Mouse (Mus musculus) c-Kit-positive CD71-positive TER-119-negative erythroid progenitor cells, embryonic 14.5 days (primary cell): ENCODE measurements around the gene Ep400.
"Not testable (repeated sequence)": the region's sequence is repeated elsewhere in the genome, so short reads cannot be mapped to it uniquely, and the experiment has no call there.

ENCODE experiments used
- DNase-seq: peaks from one replicate; pipeline ENCODE4 v3.0.0-alpha.2; 2013; ENCODE audit warnings: low read depth

Gene Ep400

DNA sequence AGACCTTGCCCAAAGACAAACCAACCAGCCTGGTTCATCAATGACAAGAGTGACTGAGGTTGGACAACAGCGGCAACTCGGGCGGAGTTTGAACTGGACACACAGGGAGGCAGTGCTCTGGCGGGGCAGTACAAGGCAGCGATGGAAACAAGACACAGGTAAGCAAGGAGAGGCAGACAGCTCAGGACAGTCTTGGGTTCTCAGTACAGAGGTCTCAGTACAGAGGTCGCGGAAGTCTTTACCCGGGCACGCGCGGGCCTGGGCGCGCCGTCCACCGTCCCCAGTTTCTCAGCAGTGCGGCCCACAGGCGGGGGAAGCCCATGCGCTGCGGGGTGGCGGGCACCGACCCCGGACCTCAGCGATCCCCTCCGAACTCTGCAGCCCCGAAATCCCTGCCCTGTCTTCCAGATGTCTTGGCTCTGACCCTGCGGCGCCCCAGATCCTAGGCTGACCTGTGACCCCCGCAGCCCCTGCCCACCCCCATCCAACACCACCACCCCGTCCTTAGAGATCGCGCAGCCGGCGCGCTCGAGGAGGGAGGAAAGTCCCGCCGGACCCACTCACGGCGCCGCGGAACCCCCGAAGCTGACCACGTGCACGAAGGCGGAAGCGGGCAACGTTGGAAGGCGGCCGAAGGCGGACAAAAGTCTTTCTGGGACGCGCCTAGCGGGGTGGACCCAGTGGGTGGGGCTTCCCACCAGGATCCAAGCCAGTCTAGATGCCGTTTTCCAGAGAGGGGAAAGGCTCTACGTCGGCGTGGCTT is 9.7 kb upstream of the Ep400 start, which contains the start of gene Pus1:
Gene Pus1 (minus strand): TSS at position 662 of the 763 bp plus-strand sequence.
- peak; percentile 82 for DNase-seq

DNA sequence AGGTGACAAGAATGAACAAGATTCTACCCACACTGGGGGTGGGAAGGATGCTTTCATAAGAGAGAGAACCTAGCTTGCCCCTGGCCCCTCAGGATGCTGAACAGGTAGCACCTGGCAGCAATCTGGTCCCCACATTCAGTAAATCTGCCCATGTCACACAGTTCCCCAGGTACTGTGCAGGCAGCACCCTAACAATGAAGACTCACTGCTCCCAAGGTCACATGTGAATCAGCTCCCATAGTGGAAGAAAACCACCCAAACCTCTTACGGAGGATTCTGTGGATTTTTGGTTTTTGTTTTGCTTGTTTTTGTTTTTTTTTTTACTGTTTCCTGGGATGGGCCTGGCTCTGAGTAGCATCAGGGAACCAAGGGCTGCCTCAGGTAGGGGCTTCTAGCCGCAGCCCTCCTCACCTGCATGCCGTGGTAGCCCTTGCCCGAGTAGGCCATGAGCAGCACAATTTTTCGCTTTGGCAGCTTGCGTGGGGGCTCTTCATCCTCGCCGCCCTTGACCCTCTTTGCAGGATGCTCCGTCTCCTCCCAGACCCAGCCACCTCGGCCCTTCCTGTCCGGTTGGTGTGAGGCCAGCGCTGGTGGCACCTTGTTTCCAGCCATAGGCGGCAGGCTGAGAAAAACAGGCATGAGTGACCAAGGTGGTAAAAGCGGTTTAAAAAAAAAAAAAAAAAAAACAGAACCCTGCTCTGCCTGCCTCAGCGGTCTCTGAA is 8.9 kb upstream of the Ep400 start:
- no peak for DNase-seq

DNA sequence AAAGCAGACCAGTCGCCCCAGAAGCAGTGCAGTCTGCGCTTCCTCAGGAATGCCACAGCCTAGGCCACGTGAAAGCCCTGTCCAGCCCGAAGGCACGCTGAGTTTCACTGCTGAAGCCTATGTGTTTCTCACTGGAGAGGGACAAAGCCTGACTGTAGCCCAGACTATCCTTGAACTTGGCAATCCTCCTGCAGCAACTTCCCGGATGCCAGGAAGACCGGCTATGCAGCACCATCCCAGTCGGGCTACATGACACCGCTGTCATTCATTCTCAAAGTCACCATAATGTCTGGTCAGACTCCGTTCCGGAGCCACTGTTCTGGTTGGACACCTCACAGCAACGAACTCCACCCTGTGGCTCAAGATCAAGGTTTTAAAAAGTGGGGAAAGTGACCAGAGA is 7.7 kb upstream of the Ep400 start:
- no peak for DNase-seq

DNA sequence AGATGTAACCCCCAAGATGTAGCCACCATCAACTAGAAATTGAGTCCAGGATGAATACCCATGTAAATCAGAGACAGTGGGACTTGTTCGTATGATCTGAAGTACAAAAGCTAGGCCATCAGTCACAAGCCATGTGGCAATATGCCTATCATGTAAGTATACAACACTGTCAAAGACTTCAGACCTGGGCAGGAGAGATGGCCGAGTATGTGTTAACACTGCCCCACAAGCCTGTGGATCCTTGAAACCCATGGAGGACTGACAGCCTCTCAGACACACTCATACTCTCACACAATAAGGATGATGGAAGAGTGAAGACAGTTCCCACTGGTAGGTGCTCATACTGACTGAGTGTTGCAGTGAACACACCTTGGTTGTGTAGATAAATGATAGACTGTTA is 5.6 kb upstream of the Ep400 start:
- no peak for DNase-seq

DNA sequence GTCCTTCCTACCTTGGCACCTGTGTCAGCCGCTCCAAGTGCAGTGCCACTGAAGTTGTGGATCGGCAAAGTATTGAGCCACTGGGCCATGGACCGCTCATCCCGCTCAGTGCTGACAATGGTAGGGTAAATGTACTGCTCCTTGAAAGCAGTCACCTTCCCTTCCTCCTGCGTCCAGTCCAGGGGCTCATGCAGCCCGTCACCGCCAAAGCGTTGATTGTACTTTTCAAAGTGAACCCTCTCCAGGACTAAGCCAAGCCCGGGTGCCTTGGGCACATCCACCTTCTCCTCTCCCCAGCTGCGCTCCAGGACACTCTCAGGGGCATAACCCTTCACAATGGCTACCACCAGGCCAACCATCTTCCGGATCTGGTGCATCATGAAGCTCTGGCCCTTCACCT is 4.0 kb upstream of the Ep400 start:
- DNase-seq: no peak

DNA sequence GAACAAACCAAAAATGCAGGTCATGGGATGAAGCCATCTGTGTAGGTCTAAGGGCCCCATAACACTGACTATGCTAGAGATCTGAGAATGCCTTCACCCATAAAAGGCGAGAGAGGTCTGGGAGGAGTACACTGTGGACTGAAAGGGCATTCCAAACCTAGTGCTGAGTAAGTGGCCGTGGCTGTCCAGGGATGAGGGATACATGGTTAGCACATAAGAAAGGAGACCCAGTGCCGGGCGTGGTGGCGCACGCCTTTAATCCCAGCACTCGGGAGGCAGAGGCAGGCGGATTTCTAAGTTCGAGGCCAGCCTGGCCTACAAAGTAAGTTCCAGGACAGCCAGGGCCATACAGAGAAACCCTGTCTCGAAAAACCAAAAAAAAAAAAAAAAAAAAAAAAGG is 2.4 kb upstream of the Ep400 start:
- not testable (repeated sequence) for DNase-seq

DNA sequence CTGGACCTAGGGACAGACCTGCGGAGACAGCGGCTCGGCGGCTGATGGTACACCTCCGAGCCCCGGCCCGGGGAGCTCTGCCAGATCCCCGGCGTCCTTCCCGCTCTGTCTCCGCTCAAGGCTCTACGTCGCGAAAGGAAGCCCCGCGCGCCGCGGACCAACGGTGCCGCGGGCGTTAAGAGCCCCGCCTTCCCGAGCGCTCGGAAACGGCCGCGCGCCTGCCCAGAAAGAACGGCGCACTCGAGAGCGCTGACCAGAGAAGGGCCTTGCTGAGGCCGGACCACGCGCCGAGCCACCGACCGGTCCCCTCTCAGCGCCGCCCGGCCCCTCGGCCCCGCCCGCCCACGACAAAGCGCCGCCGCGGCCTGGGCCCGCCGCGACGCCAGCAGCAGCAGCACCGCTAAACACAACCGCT is 479 bp downstream of the Ep400 start:
- no peak for DNase-seq

DNA sequence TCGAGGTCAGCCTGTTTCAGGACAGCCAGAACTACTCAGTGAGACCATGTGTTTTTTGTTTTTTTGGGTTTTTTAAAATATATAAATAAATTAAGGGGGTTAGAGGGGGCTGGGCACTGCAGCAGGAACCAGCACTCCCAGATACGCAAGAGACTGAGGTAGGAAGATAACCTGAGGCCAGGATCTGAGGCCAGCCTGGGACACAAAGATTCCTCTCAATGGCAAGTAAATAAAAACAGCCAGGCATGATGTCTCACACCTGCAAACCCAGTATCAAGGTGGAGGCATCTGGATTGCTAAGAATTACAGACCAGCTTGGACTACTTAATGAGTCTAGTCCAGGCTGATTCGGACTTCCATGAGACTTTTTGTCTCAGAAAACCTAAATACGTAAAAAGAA is 1.2 kb downstream of the Ep400 start:
- peak; percentile 43 for DNase-seq

DNA sequence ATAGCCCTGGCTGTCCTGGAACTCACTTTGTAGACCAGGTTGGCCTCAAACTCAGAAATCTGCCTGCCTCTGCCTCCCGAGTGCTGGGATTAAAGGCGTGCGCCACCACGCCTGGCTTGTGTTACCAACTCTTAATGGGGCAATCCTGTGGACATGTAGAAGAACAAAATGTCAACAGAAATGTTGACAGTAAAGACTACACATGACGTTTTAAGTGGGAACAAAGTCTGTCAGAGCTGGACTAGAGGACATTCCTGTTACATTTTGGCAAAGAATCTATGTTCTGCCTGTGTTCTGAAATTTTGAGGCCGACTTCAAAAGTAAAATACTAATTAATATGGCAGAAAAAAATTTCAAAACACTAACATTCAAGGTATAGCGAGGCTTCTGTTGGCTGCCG is 6.6 kb downstream of the Ep400 start:
- DNase-seq: no peak

DNA sequence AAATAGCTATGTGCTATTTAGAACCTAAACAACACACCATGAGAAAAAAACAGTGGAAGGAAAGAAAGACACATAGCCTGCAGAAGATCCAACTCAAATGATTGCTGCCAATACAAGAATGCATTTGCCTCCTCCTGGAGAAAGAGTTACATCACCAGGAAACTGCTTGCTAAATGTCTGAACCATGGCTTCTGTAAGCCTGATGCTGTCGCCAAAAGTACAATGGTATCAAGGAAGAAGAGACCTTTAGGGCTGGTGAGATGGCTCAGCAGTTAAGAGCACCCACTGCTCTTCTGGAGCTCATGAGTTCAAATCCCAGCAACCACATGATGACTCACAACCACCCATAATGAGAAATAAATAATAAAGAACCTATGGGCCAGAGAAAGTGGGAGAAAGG is 25.5 kb downstream of the Ep400 start:
- no peak for DNase-seq

DNA sequence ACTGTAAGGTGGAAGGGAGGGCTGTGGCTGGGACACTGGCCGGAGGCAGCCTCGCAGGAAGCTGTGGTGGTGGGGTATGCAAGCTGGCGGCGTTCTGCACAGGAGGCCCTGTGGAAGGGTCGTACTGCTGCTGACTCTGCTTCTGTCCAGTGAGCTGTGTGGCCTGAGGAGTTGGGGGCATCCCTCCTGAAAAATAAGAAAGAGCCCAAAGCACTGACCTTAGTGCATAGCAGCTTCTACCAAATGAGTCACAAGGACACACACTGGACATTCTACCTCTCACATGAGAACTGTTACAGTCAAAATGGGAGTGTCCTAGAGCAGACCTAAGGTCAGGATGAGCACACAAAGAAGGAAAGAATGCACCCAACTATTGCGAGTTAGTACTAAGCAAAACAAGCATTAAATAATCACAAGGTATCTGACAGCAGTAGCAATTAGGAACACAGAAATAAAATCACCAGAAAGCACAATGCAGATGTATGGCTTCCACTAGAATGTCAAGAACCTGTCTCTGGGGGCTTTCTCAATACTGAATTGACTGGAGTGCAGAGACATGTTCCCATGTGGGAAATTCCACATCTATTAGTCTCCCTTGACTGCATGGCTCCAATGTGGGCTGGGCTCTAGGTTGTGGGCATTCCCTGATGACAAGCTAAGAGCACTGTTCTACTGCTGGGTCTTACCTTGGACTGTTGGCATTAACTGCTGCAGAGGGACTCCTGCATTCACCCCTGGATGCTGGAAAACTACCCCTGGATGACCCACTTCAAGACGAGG is 30.8 kb downstream of the Ep400 start:
- no peak for DNase-seq

DNA sequence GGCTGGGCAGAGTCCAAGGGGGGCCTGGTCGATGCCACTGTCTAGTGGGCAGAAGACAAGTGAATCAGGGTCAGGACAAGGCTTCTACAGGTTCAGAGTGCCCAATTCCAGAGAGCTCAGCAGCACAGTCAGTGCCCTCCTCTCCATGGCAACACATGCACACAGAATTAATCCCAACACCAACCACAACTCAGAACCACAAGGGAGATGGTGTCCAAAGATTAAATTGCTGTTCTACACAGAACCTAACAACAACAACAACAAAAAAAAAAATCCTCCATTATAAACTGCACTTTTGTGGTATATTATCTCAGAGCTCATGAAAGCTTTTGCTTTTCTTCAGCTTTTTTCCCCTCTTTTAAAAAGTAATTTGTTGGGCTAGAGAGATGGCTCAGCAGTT is 34.9 kb downstream of the Ep400 start:
- DNase-seq: no peak

DNA sequence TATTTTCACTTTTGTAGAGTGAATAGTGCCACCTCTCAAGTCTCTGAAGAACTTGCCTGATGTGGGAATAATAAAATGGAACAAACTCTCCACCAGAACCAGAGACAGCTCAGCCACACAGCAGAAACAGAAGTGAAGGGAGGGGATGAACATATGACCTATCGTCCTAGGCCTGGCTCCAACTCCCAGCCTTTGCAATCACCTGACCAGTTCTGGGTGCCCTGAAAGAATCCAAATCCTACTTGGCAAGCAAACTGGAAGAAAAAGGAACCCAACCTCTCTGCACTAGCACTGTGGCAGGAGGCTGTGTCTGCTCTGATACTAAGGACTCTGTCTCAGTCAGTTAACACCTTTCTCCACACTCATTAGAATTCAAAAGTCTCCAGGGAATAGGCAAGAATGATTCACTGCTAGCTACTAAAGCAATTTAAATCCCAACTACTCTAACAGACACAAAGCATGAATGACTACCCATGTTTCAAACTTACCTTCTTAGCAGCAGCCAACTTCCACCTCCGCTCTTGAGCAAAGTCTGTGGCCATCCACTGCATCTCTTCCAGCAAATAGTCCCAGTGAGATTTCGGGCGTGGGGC is 37.2 kb downstream of the Ep400 start:
- DNase-seq: no peak

DNA sequence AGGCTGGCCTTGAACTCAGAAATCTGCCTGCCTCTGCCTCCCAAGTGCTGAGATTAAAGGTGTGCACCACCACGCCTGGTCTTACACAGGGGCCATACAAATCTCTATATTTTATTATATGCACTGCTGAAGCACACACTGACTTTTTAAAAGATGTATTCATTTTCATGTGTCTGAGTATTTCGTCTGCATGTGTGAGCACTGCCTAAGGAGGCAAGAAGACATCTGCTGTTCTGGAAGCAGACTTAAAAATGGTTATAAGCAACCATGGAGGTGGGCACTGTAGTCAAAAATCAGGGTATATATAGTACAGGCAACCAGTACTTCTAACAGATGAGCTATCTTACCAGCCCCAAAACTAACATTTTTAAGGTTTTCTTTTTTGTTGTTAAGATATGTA is 39.3 kb downstream of the Ep400 start:
- no peak for DNase-seq

DNA sequence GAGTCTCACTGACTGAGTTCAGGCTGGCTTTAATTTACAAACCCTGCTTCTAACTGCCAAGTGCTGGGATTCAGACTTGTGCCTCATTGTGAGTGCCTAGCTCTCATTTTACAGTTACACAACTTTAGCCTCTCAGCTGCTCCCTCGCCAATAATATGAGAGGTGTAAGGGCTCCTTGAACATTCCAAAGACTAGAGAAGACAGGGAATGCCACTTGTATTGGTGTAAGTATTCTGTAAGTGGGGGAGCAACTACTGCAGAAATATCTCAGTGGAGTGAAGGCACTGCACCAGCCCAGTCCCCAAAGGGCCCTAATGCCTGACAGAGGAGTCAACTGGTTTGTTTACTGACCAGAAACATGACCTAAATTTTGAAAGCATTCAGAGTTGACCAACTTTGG is 42.7 kb downstream of the Ep400 start:
- no peak for DNase-seq

DNA sequence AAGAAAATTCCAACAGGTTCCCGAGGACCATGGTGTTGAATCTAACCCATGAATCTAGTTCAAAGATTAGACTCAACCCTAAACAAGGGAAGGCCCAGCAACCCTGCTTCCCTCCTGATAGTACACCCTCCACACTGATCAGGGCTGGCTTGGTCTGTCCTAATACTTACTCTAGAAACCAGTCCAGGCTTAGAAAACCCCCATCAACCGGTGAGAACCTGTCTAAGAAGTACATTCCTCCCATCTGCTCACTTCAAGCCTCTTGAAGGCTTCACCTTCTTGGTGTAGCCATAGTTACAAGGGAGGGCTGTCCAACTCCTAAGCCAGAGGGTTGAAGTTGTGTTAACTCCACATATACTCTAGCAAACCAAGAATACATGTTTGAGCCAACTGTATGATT is 47.0 kb downstream of the Ep400 start:
- no peak for DNase-seq

DNA sequence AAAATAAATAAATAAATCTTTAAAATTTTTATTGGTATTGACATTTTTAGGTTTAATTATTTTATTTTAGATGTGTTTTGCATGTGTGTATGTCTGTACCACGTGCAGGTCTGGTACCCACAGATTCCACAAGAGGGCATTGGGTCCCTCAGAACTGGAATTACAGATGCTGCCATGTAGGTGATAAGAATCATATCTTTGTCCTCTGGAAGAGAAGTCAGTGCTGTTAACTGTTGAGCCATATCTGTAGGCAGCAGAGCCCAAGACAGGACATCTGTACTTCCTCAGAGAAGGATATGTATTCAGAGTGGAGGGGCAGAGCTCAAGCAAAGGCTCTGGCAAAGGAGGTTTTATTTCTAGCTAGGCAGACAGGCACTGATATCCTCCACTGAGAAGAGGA is 49.1 kb downstream of the Ep400 start:
- peak; percentile 42 for DNase-seq

DNA sequence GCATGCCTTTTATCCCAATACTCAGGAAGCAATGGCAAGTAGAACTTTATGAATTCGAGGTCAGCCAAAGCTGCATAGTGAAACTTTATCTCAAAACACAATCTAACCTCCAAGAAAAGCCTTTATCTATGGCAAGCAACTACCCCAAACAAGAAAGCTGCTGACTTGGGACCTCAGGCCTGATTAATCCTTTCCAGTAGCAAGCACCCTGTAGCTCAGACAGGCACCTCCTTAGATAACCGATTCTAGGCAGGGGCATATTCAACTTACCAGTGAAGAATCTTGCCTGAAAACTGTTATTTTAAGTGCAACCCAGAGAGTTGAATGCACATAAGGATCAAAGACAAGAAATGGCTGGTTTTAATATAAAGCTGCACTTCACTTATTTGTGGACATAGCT is 59.1 kb downstream of the Ep400 start:
- peak; percentile 34 for DNase-seq

DNA sequence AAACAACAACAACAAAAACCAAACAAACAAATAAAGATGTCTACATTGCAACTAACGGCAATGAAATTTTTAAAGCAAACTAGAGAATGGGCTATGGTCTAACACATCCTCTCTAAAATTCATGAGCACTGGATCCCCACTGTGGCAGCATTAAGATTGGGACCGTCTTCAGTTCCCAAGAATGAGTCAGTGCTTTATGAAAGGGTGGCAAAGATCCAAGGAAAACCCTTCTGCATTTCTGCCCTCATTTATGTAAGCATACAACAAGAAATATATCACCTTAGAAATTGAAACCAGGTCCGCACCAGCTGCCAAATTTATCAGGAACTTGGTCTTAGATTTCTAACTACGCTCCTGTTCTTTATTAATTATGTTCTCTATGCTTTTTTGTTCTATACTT is 61.3 kb downstream of the Ep400 start:
- DNase-seq: no peak

DNA sequence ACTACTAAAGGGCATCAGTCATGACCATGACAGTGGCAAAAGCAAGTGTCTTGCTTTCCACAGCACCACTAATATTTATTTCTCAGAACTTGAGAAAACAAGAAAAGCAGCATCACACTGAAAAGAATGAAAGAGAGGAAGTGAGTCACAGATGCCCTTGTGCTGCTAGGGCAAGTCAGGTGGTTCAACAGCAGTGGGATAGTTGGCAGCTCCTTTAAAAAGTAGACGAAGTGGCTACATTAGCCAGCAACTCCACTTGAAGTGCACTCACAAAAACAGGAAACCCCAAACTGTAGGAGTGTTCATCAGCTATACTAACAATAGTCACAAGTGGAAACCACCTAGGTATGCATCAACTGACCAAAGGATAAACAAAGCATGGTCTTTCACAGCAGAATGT is 66.5 kb downstream of the Ep400 start:
- DNase-seq: no peak

DNA sequence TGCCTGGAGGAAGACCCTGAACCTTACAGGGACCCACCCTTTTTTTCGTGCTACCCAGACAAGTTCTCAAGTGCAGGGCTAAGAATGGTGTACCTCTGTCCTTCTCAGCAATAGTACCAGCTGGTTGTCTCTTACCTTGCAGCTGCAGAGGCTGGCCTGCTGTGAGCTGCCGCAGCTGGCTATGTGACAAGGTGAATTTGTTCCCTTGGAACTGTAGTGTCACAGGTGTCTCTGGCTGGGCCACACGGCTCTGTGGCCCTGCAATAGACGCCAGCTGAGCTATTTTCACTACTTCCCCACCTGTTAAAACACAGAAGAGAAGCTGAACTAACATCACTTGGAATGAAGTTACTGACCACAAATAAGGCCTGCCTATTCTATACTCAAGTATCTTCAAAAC is 71.9 kb downstream of the Ep400 start:
- DNase-seq: no peak

DNA sequence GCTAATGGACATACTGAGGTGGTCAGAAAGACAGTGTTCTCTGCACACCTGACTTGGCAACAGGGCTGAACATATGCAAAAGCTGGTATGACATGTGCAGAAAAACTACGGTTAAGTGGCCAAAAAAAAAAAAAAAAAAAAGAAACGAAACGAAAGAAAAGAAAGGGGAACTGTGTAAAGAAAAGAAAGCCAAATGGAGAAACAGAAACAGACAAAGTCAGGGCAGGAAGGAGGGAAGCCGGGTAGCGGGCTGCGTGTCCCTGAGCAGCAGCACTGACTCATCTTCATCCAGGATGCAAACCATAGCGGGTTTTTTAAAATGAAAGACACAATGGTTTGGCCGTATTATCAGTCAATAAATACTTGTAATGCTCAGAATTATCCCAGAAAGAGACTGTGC is 88.5 kb downstream of the Ep400 start:
- no peak for DNase-seq
